Mouse (Mus musculus): ENCODE measurements around the gene Tep1. TPM values are rescaled to one million over a fixed set of nuclear protein-coding genes. Genes with fewer than 3 reads are reported as not detected.
A peak's percentile ranks its signal among the peaks of the same experiment; 100 is the strongest.

Gene Tep1
- polyA plus RNA-seq, 1 experiment from 2014 or later = 5.2 TPM

DNA sequence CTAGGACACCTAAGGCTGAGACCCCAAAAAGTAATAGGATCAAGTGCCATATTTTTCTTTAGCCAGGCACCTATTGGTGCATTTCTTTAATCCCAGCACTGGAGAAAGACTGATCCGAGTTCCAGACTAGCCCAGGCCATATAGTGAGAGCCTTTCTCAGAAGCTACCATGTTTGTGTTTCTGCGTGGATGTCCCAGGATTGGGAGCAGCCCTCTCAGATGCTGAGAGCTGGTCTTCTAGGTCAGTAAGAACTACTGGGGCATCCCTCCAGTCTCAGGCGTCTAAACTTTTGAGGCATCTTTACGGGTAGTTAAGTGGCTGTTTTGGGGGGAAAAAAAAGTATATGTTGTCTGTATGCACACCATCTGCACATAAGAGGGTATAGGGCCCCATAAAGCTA is 74.4 kb downstream of the Tep1 start:
- Histone ChIP-seq H3K4me2 (ENCODE audit: low read depth, low read length, severe bottlenecking) (no peak overlapping the region), H3K4me1 (replicated peaks; ENCODE audit: control insufficient read depth, insufficient read depth, low read length) (no peaks in the 10 kb centered on the region), H3K4me3 (ENCODE audit: low read depth, low read length) (no peak overlapping the region), H3K9ac (ENCODE audit: low read length) (no peak overlapping the region), H3K36me3 (ENCODE audit: control insufficient read depth, insufficient read depth, low read length) (no peaks in the 10 kb centered on the region), H3K27me3 (ENCODE audit: control insufficient read depth, insufficient read depth, low read length) (no peaks in the 10 kb centered on the region), H3K9me3 (ENCODE audit: control insufficient read depth, low read length) (no peaks in the 10 kb centered on the region), H3K27ac (ENCODE audit: low read depth, low read length) (no peak overlapping the region)
- ATAC-seq (replicated peaks; ENCODE audit: low FRiP score) = no peak
- DNase-seq (ENCODE audit: low spot score) = no peak
- 83% methylated on average over 4 of the region's 4 CpGs for WGBS

- WGBS = 94% methylated on average over 24 of the region's 24 CpGs
Measured at GRCm38 (mm10) chr14:50795261-50795935, 75.0 kb downstream of the Tep1 start.

GRCm38 (mm10) chr14:50788157-50788556 is 82.2 kb downstream of the Tep1 start:
- H3K27ac ChIP-seq (ENCODE audit: low read depth, low read length) = no peak overlapping the region
- no peaks in the 10 kb centered on the region for H3K9me3 ChIP-seq (ENCODE audit: control insufficient read depth, low read length)
- no peaks in the 10 kb centered on the region for H3K27me3 ChIP-seq (ENCODE audit: control insufficient read depth, insufficient read depth, low read length)
- WGBS = 15% methylated on average over 2 of the region's 2 CpGs
- H3K9ac ChIP-seq (ENCODE audit: low read length) = no peak overlapping the region
- no peaks in the 10 kb centered on the region for H3K4me1 ChIP-seq (replicated peaks; ENCODE audit: control insufficient read depth, insufficient read depth, low read length)
- ATAC-seq (replicated peaks; ENCODE audit: low FRiP score) (no peak), DNase-seq (ENCODE audit: low spot score) (no peak)
- no peak overlapping the region for H3K4me2 ChIP-seq (ENCODE audit: low read depth, low read length, severe bottlenecking)
- H3K4me3 ChIP-seq (ENCODE audit: low read depth, low read length) = no peak overlapping the region
- no peaks in the 10 kb centered on the region for H3K36me3 ChIP-seq (ENCODE audit: control insufficient read depth, insufficient read depth, low read length)

More at GRCm38 (mm10) chr14:50795261-50795935, 75.0 kb downstream of the Tep1 start:
- H3K27ac ChIP-seq (ENCODE audit: low read depth, low read length) = no peak overlapping the region
- DNase-seq (ENCODE audit: low spot score) (no peak), ATAC-seq (replicated peaks; ENCODE audit: low FRiP score) (no peak)
- H3K9ac ChIP-seq (ENCODE audit: low read length) = no peak overlapping the region
- H3K36me3 ChIP-seq (ENCODE audit: control insufficient read depth, insufficient read depth, low read length) = no peaks in the 10 kb centered on the region
- H3K4me2 ChIP-seq (ENCODE audit: low read depth, low read length, severe bottlenecking) = no peak overlapping the region
- H3K9me3 ChIP-seq (ENCODE audit: control insufficient read depth, low read length) = no peaks in the 10 kb centered on the region
- H3K4me3 ChIP-seq (ENCODE audit: low read depth, low read length) = no peak overlapping the region
- H3K4me1 ChIP-seq (replicated peaks; ENCODE audit: control insufficient read depth, insufficient read depth, low read length) = no peaks in the 10 kb centered on the region
- H3K27me3 ChIP-seq (ENCODE audit: control insufficient read depth, insufficient read depth, low read length) = no peaks in the 10 kb centered on the region

GRCm38 (mm10) chr14:50785251-50785637 is 85.1 kb downstream of the Tep1 start, which contains the start of gene Ttc5:
Gene Ttc5 (minus strand): TSS chr14:50785519.
- H3K4me2 ChIP-seq (ENCODE audit: low read depth, low read length, severe bottlenecking) = peak within 1 kb of the TSS; percentile 53
- H3K4me3 ChIP-seq (ENCODE audit: low read depth, low read length) = peak within 1 kb of the TSS; percentile 70
- no peaks in the 10 kb centered on the region for H3K9me3 ChIP-seq (ENCODE audit: control insufficient read depth, low read length)
- peak within 1 kb of the TSS; percentile 85 for H3K9ac ChIP-seq (ENCODE audit: low read length)
- H3K27me3 ChIP-seq (ENCODE audit: control insufficient read depth, insufficient read depth, low read length) = no peaks in the 10 kb centered on the region
- H3K4me1 ChIP-seq (replicated peaks; ENCODE audit: control insufficient read depth, insufficient read depth, low read length) = no peaks in the 10 kb centered on the region
- H3K36me3 ChIP-seq (ENCODE audit: control insufficient read depth, insufficient read depth, low read length) = peaks cover 7% of the 10 kb centered on the region; the same call in 1 of the 2 replicates
- H3K27ac ChIP-seq (ENCODE audit: low read depth, low read length) = no peak within 1 kb of the TSS
- ATAC-seq (replicated peaks; ENCODE audit: low FRiP score) = peak; percentile 92
- under 1% methylated on average over 21 of the region's 21 CpGs for WGBS
- DNase-seq (ENCODE audit: low spot score) = peak; percentile 95

DNA sequence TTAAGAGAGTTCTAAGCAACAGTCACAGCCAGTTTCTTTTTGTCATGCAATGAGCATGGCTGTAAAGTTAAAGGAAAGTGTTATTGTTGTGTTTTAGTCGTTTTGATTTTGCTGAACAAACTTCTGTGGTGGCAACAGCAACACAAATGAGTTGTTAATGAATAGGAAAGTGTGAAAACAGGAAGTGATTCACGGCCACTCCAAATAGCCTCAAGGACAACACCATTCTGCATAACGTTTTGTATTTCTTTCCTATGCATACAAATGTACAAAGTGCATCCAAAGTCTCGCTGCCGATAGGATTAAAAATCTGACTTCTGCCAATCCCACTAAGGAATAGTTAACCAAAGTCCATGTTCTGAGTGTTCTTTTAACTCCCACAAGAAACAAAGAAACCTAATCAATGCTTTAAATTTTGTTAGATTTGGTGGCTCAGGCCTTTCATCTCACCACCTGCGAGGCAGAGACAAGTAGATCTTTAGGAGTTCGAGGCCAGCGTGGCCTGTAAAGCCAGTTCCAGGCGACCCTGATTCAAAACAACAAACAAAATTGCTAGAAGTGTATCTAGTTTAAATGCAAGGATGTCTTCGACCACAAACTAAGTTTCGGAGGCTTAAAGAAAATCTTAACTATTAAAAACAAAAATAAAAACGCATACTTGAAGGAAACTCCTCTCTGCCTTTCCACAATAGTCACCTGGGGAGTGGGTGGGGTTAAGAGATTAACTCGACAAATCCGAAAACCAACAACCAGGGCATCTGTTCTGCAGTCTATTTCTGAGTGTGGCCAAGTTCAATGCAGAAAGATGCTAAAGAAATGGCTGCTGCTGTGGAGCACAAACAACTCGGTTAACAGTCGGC is 85.7 kb downstream of the Tep1 start:
- peak overlapping the region; percentile 53 for H3K4me2 ChIP-seq (ENCODE audit: low read depth, low read length, severe bottlenecking)
- H3K4me3 ChIP-seq (ENCODE audit: low read depth, low read length) = peak overlapping the region; percentile 70
- H3K36me3 ChIP-seq (ENCODE audit: control insufficient read depth, insufficient read depth, low read length) = peaks cover 7% of the 10 kb centered on the region; the same call in 1 of the 2 replicates
- whole genome bisulfite sequencing = 32% methylated on average over 16 of the region's 16 CpGs
- no peak for DNase-seq (ENCODE audit: low spot score)
- peak overlapping the region; percentile 85 for H3K9ac ChIP-seq (ENCODE audit: low read length)
- H3K27ac ChIP-seq (ENCODE audit: low read depth, low read length) = no peak overlapping the region
- no peaks in the 10 kb centered on the region for H3K27me3 ChIP-seq (ENCODE audit: control insufficient read depth, insufficient read depth, low read length)
- H3K9me3 ChIP-seq (ENCODE audit: control insufficient read depth, low read length) = no peaks in the 10 kb centered on the region
- H3K4me1 ChIP-seq (replicated peaks; ENCODE audit: control insufficient read depth, insufficient read depth, low read length) = no peaks in the 10 kb centered on the region
- ATAC-seq (replicated peaks; ENCODE audit: low FRiP score) = no peak

- peaks cover 7% of the 10 kb centered on the region; the same call in 1 of the 2 replicates for H3K36me3 ChIP-seq (ENCODE audit: control insufficient read depth, insufficient read depth, low read length)
- no peaks in the 10 kb centered on the region for H3K9me3 ChIP-seq (ENCODE audit: control insufficient read depth, low read length)
- no peak overlapping the region for H3K27ac ChIP-seq (ENCODE audit: low read depth, low read length)
- no peaks in the 10 kb centered on the region for H3K27me3 ChIP-seq (ENCODE audit: control insufficient read depth, insufficient read depth, low read length)
- no peaks in the 10 kb centered on the region for H3K4me1 ChIP-seq (replicated peaks; ENCODE audit: control insufficient read depth, insufficient read depth, low read length)
- 87% methylated on average over 3 of the region's 3 CpGs for WGBS
- H3K4me2 ChIP-seq (ENCODE audit: low read depth, low read length, severe bottlenecking) = no peak overlapping the region
- ATAC-seq (replicated peaks; ENCODE audit: low FRiP score) (no peak), DNase-seq (ENCODE audit: low spot score) (no peak)
- H3K9ac ChIP-seq (ENCODE audit: low read length) = no peak overlapping the region
- H3K4me3 ChIP-seq (ENCODE audit: low read depth, low read length) = no peak overlapping the region
Measured at GRCm38 (mm10) chr14:50782166-50782565, 88.2 kb downstream of the Tep1 start.

Other genes starting within 250 kb of the Tep1 start
- not detected in 2 replicates for gene Olfr745, start 231.2 kb downstream of the Tep1 start, polyA plus RNA-seq (2014; fragmentation: Nextera tagmentation; extraction: Ambion mirVana)
- not detected in 2 replicates for gene Olfr746, start 223.5 kb downstream of the Tep1 start, polyA plus RNA-seq (2014; fragmentation: Nextera tagmentation; extraction: Ambion mirVana)
- not detected in 2 replicates for gene Olfr747, start 177.4 kb downstream of the Tep1 start, polyA plus RNA-seq (2014; fragmentation: Nextera tagmentation; extraction: Ambion mirVana)
- gene Olfr748, start 163.2 kb downstream of the Tep1 start, polyA plus RNA-seq (2014; fragmentation: Nextera tagmentation; extraction: Ambion mirVana) = not detected in 2 replicates
- not detected in 2 replicates for gene Olfr749, start 125.5 kb downstream of the Tep1 start, polyA plus RNA-seq (2014; fragmentation: Nextera tagmentation; extraction: Ambion mirVana)
- gene Ttc5, start 85.0 kb downstream of the Tep1 start, polyA plus RNA-seq (2014; fragmentation: Nextera tagmentation; extraction: Ambion mirVana) = 101 and 109 TPM in 2 replicates
- gene Ccnb1ip1, start 62.8 kb downstream of the Tep1 start, polyA plus RNA-seq (2014; fragmentation: Nextera tagmentation; extraction: Ambion mirVana) = not detected in 2 replicates
- gene Parp2, start 62.7 kb downstream of the Tep1 start, polyA plus RNA-seq (2014; fragmentation: Nextera tagmentation; extraction: Ambion mirVana) = 73.9 and 87.7 TPM in 2 replicates
- 0.16 and 0.21 TPM in 2 replicates for gene Klhl33, start 26.9 kb upstream of the Tep1 start, polyA plus RNA-seq (2014; fragmentation: Nextera tagmentation; extraction: Ambion mirVana)
- 158 and 179 TPM in 2 replicates for gene Osgep, start 54.3 kb upstream of the Tep1 start, polyA plus RNA-seq (2014; fragmentation: Nextera tagmentation; extraction: Ambion mirVana)
- 399 and 410 TPM in 2 replicates for gene Apex1, start 54.4 kb upstream of the Tep1 start, polyA plus RNA-seq (2014; fragmentation: Nextera tagmentation; extraction: Ambion mirVana)
- gene Pip4p1, start 60.3 kb upstream of the Tep1 start, polyA plus RNA-seq (2014; fragmentation: Nextera tagmentation; extraction: Ambion mirVana) = 54.4 and 67.3 TPM in 2 replicates
- 64.9 and 69.6 TPM in 2 replicates for gene Pnp, start 60.5 kb upstream of the Tep1 start, polyA plus RNA-seq (2014; fragmentation: Nextera tagmentation; extraction: Ambion mirVana)
- gene Gm49342, start 74.0 kb upstream of the Tep1 start, polyA plus RNA-seq (2014; fragmentation: Nextera tagmentation; extraction: Ambion mirVana) = not detected in 2 replicates
- gene Pnp2, start 85.4 kb upstream of the Tep1 start, polyA plus RNA-seq (2014; fragmentation: Nextera tagmentation; extraction: Ambion mirVana) = 0.24 and 0.39 TPM in 2 replicates
- not detected in 2 replicates for gene Rnase10, start 137.2 kb upstream of the Tep1 start, polyA plus RNA-seq (2014; fragmentation: Nextera tagmentation; extraction: Ambion mirVana)
- gene Rnase9, start 171.3 kb upstream of the Tep1 start, polyA plus RNA-seq (2014; fragmentation: Nextera tagmentation; extraction: Ambion mirVana) = not detected in 2 replicates
- gene Rnase11, start 179.6 kb upstream of the Tep1 start, polyA plus RNA-seq (2014; fragmentation: Nextera tagmentation; extraction: Ambion mirVana) = not detected in 2 replicates
- gene Rnase12, start 187.1 kb upstream of the Tep1 start, polyA plus RNA-seq (2014; fragmentation: Nextera tagmentation; extraction: Ambion mirVana) = not detected in 2 replicates
- gene Olfr750, start 203.9 kb upstream of the Tep1 start, polyA plus RNA-seq (2014; fragmentation: Nextera tagmentation; extraction: Ambion mirVana) = 0.04 TPM in 1 of 2 replicates, not detected in the other
- 10.8 and 11.4 TPM in 2 replicates for gene Rnase4, start 220.5 kb upstream of the Tep1 start, polyA plus RNA-seq (2014; fragmentation: Nextera tagmentation; extraction: Ambion mirVana)
- gene Ang, start 220.6 kb upstream of the Tep1 start, polyA plus RNA-seq (2014; fragmentation: Nextera tagmentation; extraction: Ambion mirVana) = 1.9 and 3.0 TPM in 2 replicates
- 0.19 TPM in 1 of 2 replicates, not detected in the other for gene Eddm3b, start 243.9 kb upstream of the Tep1 start, polyA plus RNA-seq (2014; fragmentation: Nextera tagmentation; extraction: Ambion mirVana)